Mouse (Mus musculus): ENCODE results near the gene Cd6.

- TF ChIP-seq CTCF (conservative IDR thresholded peaks at IDR 0.05 in 1 of 2, IDR thresholded peaks at IDR 0.05 in 1 of 2; ENCODE audit: low read depth in 2 of 2, low read length in 2 of 2) (no peak), TCF12 (IDR thresholded peaks at IDR 0.05; ENCODE audit: low read depth, low read length) (no peak), EP300 (IDR thresholded peaks at IDR 0.05; ENCODE audit: low read length) (no peak), RAD21 (IDR thresholded peaks at IDR 0.05; ENCODE audit: low read depth, low read length) (no peak), MAX (IDR thresholded peaks at IDR 0.05; ENCODE audit: low read length) (no peak), JUND (conservative IDR thresholded peaks at IDR 0.05; ENCODE audit: low read depth, low read length) (no peak), ETS1 (conservative IDR thresholded peaks at IDR 0.05; ENCODE audit: low read depth, low read length) (peak; percentile 72), ELF1 (IDR thresholded peaks at IDR 0.05; ENCODE audit: low read depth, low read length) (no peak), USF2 (conservative IDR thresholded peaks at IDR 0.05; ENCODE audit: low read depth, low read length) (no peak), ZNF384 (IDR thresholded peaks at IDR 0.05; ENCODE audit: low read depth, low read length) (no peak), MAFK (IDR thresholded peaks at IDR 0.05; ENCODE audit: insufficient replicate concordance, low read length) (no peak), POLR2A (IDR thresholded peaks at IDR 0.05; ENCODE audit: low read depth, low read length) (no peak), CHD1 (IDR thresholded peaks at IDR 0.05; ENCODE audit: low read depth, low read length) (peak; percentile 70; the same call in 1 of the 2 replicates)
These were observed 14.3 kb upstream of the Cd6 start for GRCm38 (mm10) chr19:10844206-10844605.

All from CH12.LX (cell line).